Mouse (Mus musculus) kidney, adult 2 months (tissue): ENCODE results near the gene Nr1d1.

ENCODE experiments used
- CTCF ChIP-seq: fragments of 200-500 bp; conservative IDR thresholded peaks from 2 replicates; pipeline ENCODE4 v1.5.1; 2011; ENCODE audit warnings: low read depth, mild to moderate bottlenecking, control low read depth, low read length, moderate library complexity, mixed read lengths; ENCODE audit not compliant: insufficient read depth, insufficient read length
- POLR2A ChIP-seq: fragments of 200-500 bp; IDR thresholded peaks from one replicate; pipeline ENCODE4 v1.6.1; 2011; ENCODE audit warnings: low read depth, low read length, control low read depth

DNA sequence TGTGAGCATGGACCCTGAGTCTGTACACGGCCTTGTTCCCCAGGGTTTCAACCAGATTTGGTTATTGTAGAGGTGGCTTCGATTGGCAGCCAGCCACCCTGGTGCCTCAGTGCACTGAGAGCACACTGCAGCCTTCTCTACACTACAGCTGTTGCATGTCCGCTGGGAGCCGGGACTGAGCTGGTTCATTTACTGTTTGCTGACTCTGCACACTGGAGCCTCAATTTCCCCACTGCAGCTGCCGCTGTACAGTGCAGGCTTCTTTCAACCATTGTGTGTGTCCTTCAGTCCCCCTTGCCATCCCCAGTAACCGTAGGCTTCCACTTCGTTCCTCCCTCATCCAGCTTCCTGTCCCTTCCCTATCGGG lies 35.1 kb downstream of the Nr1d1 start:
- TF ChIP-seq CTCF, result no peak
- no peak for TF ChIP-seq POLR2A
